Mouse (Mus musculus) bone marrow macrophage, adult 2 months (primary cell): Measurements from ENCODE around the gene Tmem120b. TPM values are rescaled to one million over a fixed set of nuclear protein-coding genes. Genes with fewer than 3 reads are reported as not detected.

Experiments
- H3K27ac ChIP-seq: 2 replicates; pipeline ENCODE4 v1.5.1; 2012; ENCODE audit warnings: low read depth, low read length; ENCODE audit not compliant: insufficient read depth
- H3K4me1 ChIP-seq: 2 replicates; pipeline ENCODE4 v1.6.1; 2012; ENCODE audit warnings: low read length; ENCODE audit not compliant: control insufficient read depth, insufficient read depth
- H3K4me3 ChIP-seq: 2 replicates; pipeline ENCODE4 v1.5.1; 2012; ENCODE audit warnings: mild to moderate bottlenecking, low read length, moderate library complexity; ENCODE audit not compliant: insufficient read depth
- CTCF ChIP-seq: IDR thresholded peaks from 2 replicates; pipeline ENCODE4 v1.5.1; 2012; ENCODE audit warnings: low read depth, mild to moderate bottlenecking, low read length, moderate library complexity
- POLR2A ChIP-seq: IDR thresholded peaks from 2 replicates; pipeline ENCODE4 v1.6.1; 2012; ENCODE audit warnings: mild to moderate bottlenecking, low read depth, low read length, borderline replicate concordance
- polyA plus RNA-seq: library from polyadenylated mRNA; stranded (reverse); fragments of >200 nt; gene quantifications from 2 replicates; pipeline ENCODE4 v1.2.4, GENCODE M21; 2012; ENCODE audit not compliant: missing spikeins, insufficient read depth, insufficient read length

The Tmem120b gene
- polyA plus RNA-seq, 1 experiment: 4.3 TPM

DNA sequence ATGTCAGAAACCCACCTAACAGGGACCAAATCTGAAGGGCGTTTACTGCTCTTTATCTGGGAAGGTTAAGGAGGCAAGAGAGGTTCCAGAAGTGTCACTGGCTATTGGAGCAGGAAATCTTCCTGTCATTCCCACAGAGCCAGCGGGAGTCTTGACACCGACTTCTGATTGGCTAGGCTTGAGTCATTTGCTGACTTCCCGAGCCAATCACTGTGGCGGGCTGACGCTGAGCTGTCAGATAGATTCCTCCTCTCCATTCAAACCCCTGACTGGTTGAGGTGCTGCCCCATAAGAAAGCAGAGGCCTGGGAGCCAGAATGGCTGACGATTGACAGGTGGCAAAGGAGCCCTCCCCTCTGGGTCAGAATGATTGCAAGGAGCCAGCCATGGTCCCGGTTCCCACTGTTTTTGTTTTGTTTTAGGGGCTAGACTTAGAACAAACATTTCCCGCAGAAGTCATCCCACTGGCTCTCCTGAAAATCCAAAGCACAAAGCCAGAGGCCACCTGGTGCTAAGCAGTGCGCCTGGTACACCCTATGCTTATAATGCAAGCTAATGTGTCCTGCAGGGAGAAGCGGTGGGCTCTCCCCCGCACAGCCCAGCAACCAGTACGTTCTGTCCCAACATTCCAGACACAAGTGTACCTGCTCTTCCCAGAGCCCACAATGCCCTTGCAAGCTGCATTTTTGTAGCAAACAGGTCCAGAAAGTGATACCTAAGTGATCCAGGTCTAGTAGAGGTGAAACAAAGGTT is 41.4 kb downstream of the Tmem120b start:
- no peaks in the 10 kb centered on the region for H3K4me1 ChIP-seq
- no peak overlapping the region for H3K27ac ChIP-seq
- H3K4me3 ChIP-seq: no peak overlapping the region
- TF ChIP-seq POLR2A (no peak), CTCF (no peak)

GRCm38 (mm10) chr5:123110296-123110721 is 42.1 kb downstream of the Tmem120b start:
- Histone ChIP-seq H3K4me1 (no peaks in the 10 kb centered on the region), H3K27ac (no peak overlapping the region), H3K4me3 (no peak overlapping the region)
- TF ChIP-seq POLR2A (no peak), CTCF (no peak)

DNA sequence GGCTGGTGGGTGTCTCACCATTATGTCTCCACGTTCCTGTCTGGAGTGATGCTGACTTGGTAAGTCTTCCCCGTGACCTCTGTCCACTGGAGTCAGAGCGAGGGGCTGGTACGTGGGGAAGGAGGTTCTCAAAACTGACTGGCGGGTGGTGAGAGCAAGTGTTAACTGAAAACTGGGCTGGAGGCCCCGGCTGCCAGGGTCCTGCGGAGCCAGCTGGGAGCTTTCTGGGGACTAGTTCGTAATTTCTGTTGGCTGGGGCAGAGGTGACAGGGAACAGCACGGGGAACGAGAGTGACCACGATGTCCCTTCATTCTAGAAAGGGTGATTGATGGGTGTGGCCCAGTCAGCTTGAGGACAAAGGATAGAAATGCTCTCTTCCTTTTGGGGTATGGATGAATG is 45.9 kb downstream of the Tmem120b start:
- no peak overlapping the region for H3K27ac ChIP-seq
- no peak overlapping the region for H3K4me3 ChIP-seq
- H3K4me1 ChIP-seq: no peaks in the 10 kb centered on the region
- TF ChIP-seq CTCF (no peak), POLR2A (no peak)

GRCm38 (mm10) chr5:123114924-123115323 is 46.7 kb downstream of the Tmem120b start:
- H3K4me3 ChIP-seq: no peak overlapping the region
- H3K4me1 ChIP-seq: no peaks in the 10 kb centered on the region
- TF ChIP-seq POLR2A (no peak), CTCF (0 out of 2 replicates have a peak, but pooled peaks have one; percentile 10)
- no peak overlapping the region for H3K27ac ChIP-seq

DNA sequence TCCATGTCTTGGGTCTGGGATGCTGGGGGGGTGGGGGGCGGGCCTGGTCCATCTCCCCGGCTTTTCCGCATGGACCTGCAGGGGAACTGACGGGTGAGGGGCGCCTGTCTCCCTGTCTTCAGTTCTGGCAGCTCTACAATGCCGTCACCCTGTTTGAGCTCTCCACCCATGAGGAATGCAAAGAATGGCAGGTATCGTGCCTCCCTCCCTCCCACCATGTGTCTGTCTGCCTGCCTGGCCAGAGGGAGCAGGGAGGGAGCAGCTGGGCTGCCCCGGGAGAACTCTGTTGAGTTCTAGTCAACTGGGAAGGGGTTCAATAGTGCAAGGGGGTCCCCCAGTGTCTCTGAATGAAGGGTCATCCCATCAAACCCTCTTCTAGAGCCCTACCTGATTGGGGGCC is 47.9 kb downstream of the Tmem120b start:
- Histone ChIP-seq H3K4me3 (no peak overlapping the region), H3K27ac (no peak overlapping the region), H3K4me1 (no peaks in the 10 kb centered on the region)
- TF ChIP-seq POLR2A: no peak
- TF ChIP-seq CTCF: no peak

DNA sequence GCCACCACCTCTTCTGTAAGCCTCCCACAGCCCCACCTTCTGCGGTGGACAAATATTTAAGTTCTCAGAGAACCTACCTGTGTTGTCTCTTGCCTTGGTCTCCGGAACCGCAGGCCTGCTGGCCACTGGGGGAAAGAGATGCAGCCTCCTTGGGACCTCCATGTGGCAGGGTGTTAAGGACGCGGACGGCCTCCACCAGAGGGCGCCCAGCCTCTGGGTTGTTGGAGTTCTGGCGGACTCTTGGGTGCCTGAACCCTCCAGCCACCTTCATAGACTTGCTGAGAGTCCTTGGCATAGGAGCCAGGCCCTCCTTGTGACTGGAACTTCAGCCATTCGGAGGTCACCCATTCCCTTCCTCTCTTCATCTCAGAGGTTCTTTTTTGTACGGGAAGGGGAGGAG is 49.0 kb downstream of the Tmem120b start:
- Histone ChIP-seq H3K4me3 (no peak overlapping the region), H3K4me1 (no peaks in the 10 kb centered on the region), H3K27ac (no peak overlapping the region)
- TF ChIP-seq CTCF: peak; percentile 75
- TF ChIP-seq POLR2A: no peak

DNA sequence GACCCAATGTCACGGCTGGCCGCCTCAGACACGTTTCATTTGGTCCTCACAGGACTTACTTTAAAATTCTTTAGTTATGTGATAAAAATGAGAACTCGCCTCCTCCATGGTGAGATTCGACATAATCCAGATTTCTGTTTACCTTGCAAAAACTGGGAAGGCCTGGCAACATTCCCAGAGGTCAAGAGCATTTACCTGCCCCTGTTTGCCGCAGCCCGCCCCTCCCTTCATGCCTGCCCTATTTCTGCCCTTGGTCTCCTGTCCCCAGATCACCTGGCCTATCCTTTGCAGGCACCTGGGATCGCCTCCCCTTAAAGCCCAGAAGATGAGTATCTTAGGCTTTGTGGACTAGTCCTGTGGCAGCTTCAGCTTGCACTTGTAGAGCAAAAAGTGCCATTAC is 49.6 kb downstream of the Tmem120b start:
- Histone ChIP-seq H3K4me3 (no peak overlapping the region), H3K27ac (no peak overlapping the region), H3K4me1 (no peaks in the 10 kb centered on the region)
- TF ChIP-seq CTCF (no peak), POLR2A (no peak)

GRCm38 (mm10) chr5:123118826-123119225 is 50.6 kb downstream of the Tmem120b start:
- TF ChIP-seq POLR2A (no peak), CTCF (no peak)
- H3K4me3 ChIP-seq: no peak overlapping the region
- H3K4me1 ChIP-seq: no peaks in the 10 kb centered on the region
- H3K27ac ChIP-seq: no peak overlapping the region

DNA sequence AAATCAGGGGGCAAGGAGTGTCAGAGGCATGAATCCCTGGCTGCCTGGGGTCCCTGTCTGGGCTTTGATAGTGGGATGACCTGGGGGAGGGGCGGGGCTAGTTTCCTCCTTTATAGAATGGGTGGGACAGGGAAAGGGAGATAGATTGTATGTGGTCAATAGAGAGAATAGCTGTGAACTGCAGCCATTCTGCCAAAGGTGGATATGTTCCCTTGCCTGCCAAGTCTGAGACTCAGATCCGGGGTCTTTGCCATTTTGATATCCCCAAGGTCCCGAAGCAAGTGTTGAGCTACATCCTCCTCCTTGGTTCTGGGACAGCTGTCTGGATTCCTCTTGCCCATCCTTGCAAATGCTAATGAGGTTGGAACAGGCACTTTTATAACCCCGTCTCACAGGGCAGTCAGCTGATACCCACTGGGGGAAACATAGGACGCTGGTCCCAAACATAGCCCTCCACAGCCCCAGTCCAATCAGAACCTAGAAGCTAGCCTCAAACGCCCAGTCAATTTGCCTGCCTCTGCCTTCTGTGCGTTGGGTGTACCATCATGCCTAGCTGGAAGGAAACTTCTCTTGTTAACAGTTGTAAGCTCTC is 52.5 kb downstream of the Tmem120b start:
- Histone ChIP-seq H3K4me1 (peaks cover 3% of the 10 kb centered on the region), H3K27ac (no peak overlapping the region), H3K4me3 (no peak overlapping the region)
- TF ChIP-seq CTCF (no peak), POLR2A (no peak)

DNA sequence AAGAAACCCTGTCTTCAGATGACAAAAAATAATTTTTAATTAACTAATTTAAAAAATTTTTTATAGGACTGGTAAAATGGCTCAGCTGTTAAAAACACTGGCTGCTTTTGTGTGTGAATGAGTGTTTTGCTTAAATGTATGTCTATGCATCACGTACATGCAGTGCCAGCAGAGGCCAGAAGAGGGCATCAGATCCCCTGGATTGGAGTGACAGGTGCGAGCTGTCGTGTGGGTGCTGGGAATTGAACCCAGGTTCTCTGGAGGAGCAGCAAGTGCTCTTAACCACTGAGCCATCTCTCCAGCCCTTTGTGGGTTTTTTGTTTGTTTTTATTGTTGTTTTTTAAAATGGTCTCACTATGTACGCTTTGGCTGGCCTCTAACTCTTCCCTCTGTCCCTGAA is 54.0 kb downstream of the Tmem120b start:
- Histone ChIP-seq H3K27ac (no peak overlapping the region), H3K4me1 (peaks cover 13% of the 10 kb centered on the region), H3K4me3 (no peak overlapping the region)
- no peak for TF ChIP-seq CTCF
- no peak for TF ChIP-seq POLR2A
